Mouse (Mus musculus): ENCODE data around the gene Slc29a2.

GRCm38 (mm10) chr19:5057876-5058775, 34.5 kb downstream of the Slc29a2 start:
- TF ChIP-seq ZC3H11A (IDR thresholded peaks at IDR 0.05; ENCODE audit: low read depth, low read length) (no peak), KAT2A (IDR thresholded peaks at IDR 0.05; ENCODE audit: insufficient replicate concordance, low read length) (no peak), ZNF384 (IDR thresholded peaks at IDR 0.05; ENCODE audit: low read depth, low read length) (no peak), MAZ (IDR thresholded peaks at IDR 0.05; ENCODE audit: low read depth, low read length) (no peak), ZMIZ1 (IDR thresholded peaks at IDR 0.05; ENCODE audit: low read depth, low read length) (no peak), CTCF (conservative IDR thresholded peaks at IDR 0.05 in 1 of 2, IDR thresholded peaks at IDR 0.05 in 1 of 2; ENCODE audit: low read depth in 2 of 2, low read length in 2 of 2) (no peak), HCFC1 (IDR thresholded peaks at IDR 0.05; ENCODE audit: low read depth, low read length) (no peak), POLR2A (IDR thresholded peaks at IDR 0.05; ENCODE audit: low read depth, low read length) (no peak), GABPA (IDR thresholded peaks at IDR 0.05; ENCODE audit: insufficient replicate concordance, low read depth, low read length) (no peak), MAFK (IDR thresholded peaks at IDR 0.05; ENCODE audit: insufficient replicate concordance, low read length) (no peak)
